In the genomic region with DNA sequence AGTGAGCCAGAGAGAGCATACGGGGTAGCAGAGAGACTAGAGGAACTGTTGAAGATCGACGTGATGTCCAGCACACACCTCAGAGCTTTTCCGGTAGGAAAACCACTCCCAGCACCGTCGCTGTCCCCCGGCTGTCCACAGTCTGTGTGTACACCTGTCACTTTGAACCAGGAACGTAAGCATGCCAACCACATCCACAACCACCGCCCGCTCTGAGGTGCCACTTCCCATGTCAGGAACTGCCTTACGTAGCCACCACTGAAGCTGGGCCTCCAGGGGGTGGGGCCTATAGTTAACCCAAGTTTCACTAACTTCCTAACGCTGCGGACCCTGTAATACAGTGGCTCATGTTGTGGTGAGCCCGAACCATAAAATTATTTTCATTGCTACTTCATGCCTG, we compare ENCODE assay signal across 18 mouse cellular contexts. TPM values are rescaled to one million over a fixed set of nuclear protein-coding genes. Genes with fewer than 3 reads are reported as not detected.
DNase-seq lines count a peak whose midpoint lies in the region; ATAC-seq lines count a peak whose summit lies in the region.
"Had no signal": no experiment of that assay in that cellular context is flagged by ENCODE, and none has a peak within 500 bp of the region (broad histone marks: within the 10 kb centered on the region; RNA-seq: fewer than 3 reads in every experiment).

No protein-coding gene starts in this region.

- peak; percentile 57 for DNase-seq in 416B (ENCODE audit: low read depth)
- peak; percentile 80 for DNase-seq in CD4-positive helper T cell, adult 2 months (ENCODE audit: low read depth, low spot score)
- DNase-seq in frontal cortex, adult 2 months (ENCODE audit: extremely low spot score in 1 of 2, low spot score in 1 of 2) = no peak
- DNase-seq in ovary, postnatal 14 days (ENCODE audit: low spot score) = no peak
- DNase-seq in frontal cortex, postnatal 25 days (ENCODE audit: low spot score in 2 of 2) = no peak
- DNase-seq: cerebellum, postnatal 10 days; gastrocnemius, postnatal 14 days had no signal

- H3K4me1 ChIP-seq in hindbrain, embryonic 13.5 days (replicated peaks) = peaks cover 18% of the 10 kb centered on the region

- no peak overlapping the region for H3K9ac ChIP-seq in hindbrain, embryonic 13.5 days
- H3K9ac ChIP-seq: embryonic facial prominence, embryonic 12.5 days; forebrain, embryonic 15.5 days; stomach, embryonic 15.5 days had no signal

- H3K9me3 ChIP-seq in hindbrain, embryonic 13.5 days = no peaks in the 10 kb centered on the region
- H3K9me3 ChIP-seq: embryonic facial prominence, embryonic 12.5 days; forebrain, embryonic 15.5 days; stomach, embryonic 15.5 days had no signal

- peak; percentile 60 for ATAC-seq in inflammation-experienced regulatory T-cells, adult 6 months
- peak; percentile 44; the same call in 1 of the 2 replicates for ATAC-seq in monocyte, adult 5-6 weeks (replicated peaks; ENCODE audit: insufficient number of reproducible peaks, low FRiP score, low TSS enrichment, poor library complexity, severe bottlenecking)
- ATAC-seq in hindbrain, embryonic 13.5 days (ENCODE audit: low FRiP score) = no peak
- ATAC-seq: forebrain, embryonic 15.5 days had no signal

- no peak overlapping the region for H3K27ac ChIP-seq in hindbrain, embryonic 13.5 days
- H3K27ac ChIP-seq: embryonic facial prominence, embryonic 12.5 days; forebrain, embryonic 15.5 days; kidney, postnatal 0 days; stomach, embryonic 15.5 days had no signal

- H3K27me3 ChIP-seq in hindbrain, embryonic 13.5 days = no peaks in the 10 kb centered on the region
- H3K27me3 ChIP-seq: embryonic facial prominence, embryonic 12.5 days; forebrain, embryonic 15.5 days; stomach, embryonic 15.5 days had no signal

- H3K4me2 ChIP-seq in hindbrain, embryonic 13.5 days = no peak overlapping the region
- H3K4me2 ChIP-seq: embryonic facial prominence, embryonic 12.5 days; forebrain, embryonic 15.5 days; stomach, embryonic 15.5 days had no signal

- no peaks in the 10 kb centered on the region for H3K36me3 ChIP-seq in hindbrain, embryonic 13.5 days
- H3K36me3 ChIP-seq: embryonic facial prominence, embryonic 12.5 days; forebrain, embryonic 15.5 days; stomach, embryonic 15.5 days had no signal

- WGBS in hindbrain, embryonic 13.5 days = 92% methylated on average over 14 of the region's 14 CpGs

- H3K4me3 ChIP-seq in hindbrain, embryonic 13.5 days = no peak overlapping the region
- H3K4me3 ChIP-seq: embryonic facial prominence, embryonic 12.5 days; forebrain, embryonic 15.5 days; stomach, embryonic 15.5 days had no signal

RNA-seq across cellular contexts. Expression of a gene that starts 4.9 kb away (rescaled TPM):
- 1 to 10 TPM; 3.0 to 4.8 (median 3.8) TPM for polyA plus RNA-seq in inflammation-experienced regulatory T-cells, adult 6 months (2017; shearing (Covaris generic))
- 56.4 to 70.3 TPM (median 57.8 TPM) in 3 replicates for total RNA-seq in monocyte, adult 5-6 weeks (2017)
- 6.2 and 6.9 TPM in 2 replicates for polyA plus RNA-seq in hindbrain, embryonic 13.5 days (2015; fragmentation: Nextera tagmentation; extraction: Ambion mirVana)
- polyA plus RNA-seq in frontal cortex, adult 2 months (2012; rRNA removed) = 31.9 and 33.3 TPM in 2 replicates

RNA-seq across cellular contexts. Expression of a gene that starts 10.3 kb away (rescaled TPM):
- polyA plus RNA-seq in inflammation-experienced regulatory T-cells, adult 6 months (2017; shearing (Covaris generic)) = not detected
- total RNA-seq in monocyte, adult 5-6 weeks (2017) = not detected in 3 replicates
- not detected in 2 replicates for polyA plus RNA-seq in hindbrain, embryonic 13.5 days (2015; fragmentation: Nextera tagmentation; extraction: Ambion mirVana)
- polyA plus RNA-seq in frontal cortex, adult 2 months (2012; rRNA removed) = 0.18 TPM in 1 of 2 replicates, not detected in the other
- total RNA-seq: gastrocnemius, postnatal 14 days; liver, adult 2 months; MEL had no signal
- polyA plus RNA-seq: brain, embryonic 14.5 days; embryonic facial prominence, embryonic 12.5 days; forebrain, embryonic 15.5 days; kidney, postnatal 0 days; liver, adult 2 months; stomach, embryonic 15.5 days had no signal

RNA-seq across cellular contexts. Expression of a gene that starts 40.8 kb away (rescaled TPM):
- polyA plus RNA-seq in inflammation-experienced regulatory T-cells, adult 6 months (2017; shearing (Covaris generic)) = not detected
- not detected in 3 replicates for total RNA-seq in monocyte, adult 5-6 weeks (2017)
- not detected in 2 replicates for polyA plus RNA-seq in hindbrain, embryonic 13.5 days (2015; fragmentation: Nextera tagmentation; extraction: Ambion mirVana)
- polyA plus RNA-seq in frontal cortex, adult 2 months (2012; rRNA removed) = not detected in 2 replicates
- total RNA-seq: gastrocnemius, postnatal 14 days; layer of hippocampus, postnatal 25 days; liver, adult 2 months; MEL had no signal
- polyA plus RNA-seq: brain, embryonic 14.5 days; embryonic facial prominence, embryonic 12.5 days; forebrain, embryonic 15.5 days; kidney, postnatal 0 days; liver, adult 2 months; stomach, embryonic 15.5 days had no signal

Comparison
In these comparisons a context has a peak if more than half of its experiments do, and no peak if none do; other contexts are left out.
1. DNase-seq: peak in 416B (single experiment) and CD4-positive helper T cell, adult 2 months (single experiment); none in frontal cortex, adult 2 months (0 of 2), ovary, postnatal 14 days (single experiment) and frontal cortex, postnatal 25 days (0 of 2).